Mouse (Mus musculus): Measurements from ENCODE around the gene Olfr243. TPM values are rescaled to one million over a fixed set of nuclear protein-coding genes. Genes with fewer than 3 reads are reported as not detected.
"Not testable (repeated sequence)": the region's sequence is repeated elsewhere in the genome, so short reads cannot be mapped to it uniquely, and the experiment has no call there.

Olfr243 gene
- total RNA-seq (2015) = not detected in 2 replicates
- total RNA-seq (2017) = not detected in 2 replicates

DNA sequence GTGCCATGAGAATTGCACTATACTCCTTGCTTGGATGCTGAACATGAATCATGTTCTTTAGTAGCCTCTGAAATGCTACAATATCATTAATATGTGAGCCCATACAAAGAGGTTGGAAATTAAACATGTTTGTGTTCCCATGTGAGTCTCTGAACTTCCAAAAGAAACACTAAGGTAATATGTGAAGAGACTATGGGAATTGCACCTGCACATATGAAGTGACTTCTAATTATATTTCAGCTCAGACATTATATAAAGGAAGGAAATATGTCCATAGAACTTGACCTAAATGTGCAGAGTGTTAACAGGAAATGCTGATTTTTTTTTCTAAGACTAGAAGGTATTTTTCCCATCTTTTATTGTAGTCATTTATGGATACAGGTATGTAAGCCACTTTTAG, at the start of gene Olfr243:
TSS of gene Olfr243 (plus strand) at position 301 of the 400 bp plus-strand sequence.
- ATAC-seq (replicated peaks; ENCODE audit: poor library complexity) = no peak

DNA sequence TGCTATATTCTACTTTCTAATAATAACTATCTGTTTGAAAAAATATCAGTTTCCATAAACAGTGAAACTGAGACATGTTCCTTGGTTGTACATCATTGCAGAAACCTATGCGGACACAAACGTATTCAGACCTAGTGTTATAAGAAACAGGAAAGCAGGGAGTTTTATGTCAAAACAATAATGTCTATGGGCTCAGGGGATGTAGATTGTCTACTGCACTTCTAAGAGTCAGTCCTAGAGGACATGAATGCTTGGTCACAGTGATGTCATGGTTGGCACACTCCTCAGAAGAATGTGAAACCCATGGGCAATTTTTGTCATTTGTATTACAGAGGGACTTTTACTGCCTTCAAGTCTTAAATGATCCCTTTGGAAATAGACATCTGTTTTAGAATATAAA, 43.4 kb upstream of the Olfr243 start, which contains the start of gene Olfr624:
TSS of gene Olfr624 (minus strand) at position 101 of the 400 bp plus-strand sequence.
- ATAC-seq (replicated peaks; ENCODE audit: poor library complexity) = no peak

DNA sequence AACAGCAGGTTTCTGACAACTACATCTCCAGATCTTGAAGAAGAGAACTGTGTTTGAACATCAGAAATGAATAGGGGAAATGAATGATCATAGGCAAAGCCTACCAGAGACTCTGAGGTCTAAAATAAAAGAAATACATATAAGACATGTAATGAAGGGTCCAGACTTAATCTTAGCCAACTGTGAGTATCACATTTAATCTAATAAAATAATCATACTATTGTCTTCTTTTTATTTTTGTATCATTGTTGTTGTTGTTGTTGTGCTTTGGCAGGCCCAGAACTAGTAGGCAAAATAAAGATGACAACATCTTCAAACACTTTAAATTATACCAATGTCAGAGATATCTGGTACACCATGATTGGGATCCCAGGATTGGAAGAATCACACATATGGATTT, 32.1 kb upstream of the Olfr243 start, which contains the start of gene Olfr625-ps1:
TSS of gene Olfr625-ps1 (plus strand) at position 301 of the 400 bp plus-strand sequence.
- ATAC-seq (replicated peaks; ENCODE audit: poor library complexity) = no peak

- ATAC-seq (replicated peaks; ENCODE audit: poor library complexity) = no peak
Observed at GRCm38 (mm10) chr7:103699469-103699868, 15.0 kb upstream of the Olfr243 start.

GRCm38 (mm10) chr7:103712024-103712423, 2.4 kb upstream of the Olfr243 start:
- ATAC-seq (replicated peaks; ENCODE audit: poor library complexity) = peak; percentile 92

- not testable (repeated sequence) for ATAC-seq (replicated peaks; ENCODE audit: poor library complexity)
Observed at GRCm38 (mm10) chr7:103716398-103716797, 1.9 kb downstream of the Olfr243 start.

DNA sequence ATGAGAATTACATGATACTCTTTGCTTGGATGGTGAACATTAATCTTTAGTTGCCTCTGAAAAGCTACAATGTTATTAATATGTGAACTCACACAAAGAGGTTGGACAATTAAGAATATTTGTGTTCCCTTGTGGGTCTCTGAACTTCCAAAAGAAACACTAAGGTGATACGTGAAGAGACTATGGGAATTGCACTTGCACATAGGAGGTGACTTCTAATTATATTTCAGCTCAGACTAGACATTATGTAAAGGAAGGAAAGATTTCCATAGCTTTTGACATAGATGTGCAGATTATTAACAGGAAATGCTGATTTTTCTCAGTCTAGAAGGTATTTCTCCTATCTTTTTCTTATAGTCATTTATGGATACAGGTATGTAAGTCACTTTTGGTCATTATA, 15.6 kb downstream of the Olfr243 start, which contains the start of gene Olfr628:
TSS of gene Olfr628 (plus strand) at position 301 of the 400 bp plus-strand sequence.
- ATAC-seq (replicated peaks; ENCODE audit: poor library complexity) = no peak

DNA sequence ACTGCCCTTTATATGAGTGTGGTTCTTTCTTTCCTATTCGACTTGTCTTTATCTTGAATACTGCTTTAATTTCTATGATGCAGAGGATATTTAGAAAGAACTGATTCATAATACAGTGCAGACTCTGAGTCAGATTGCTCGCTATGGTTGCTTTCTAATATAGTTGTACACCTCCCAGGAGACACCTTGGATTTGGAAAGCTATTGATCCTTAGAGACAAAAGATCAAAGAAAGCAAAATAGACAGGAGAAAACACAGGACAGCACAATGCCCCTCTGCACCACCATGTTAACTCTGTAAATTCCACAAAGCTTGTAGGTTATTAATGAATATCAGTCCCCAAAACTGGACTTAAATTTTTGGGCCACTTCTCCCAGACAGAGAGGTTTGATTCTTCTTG, 30.4 kb downstream of the Olfr243 start, which contains the start of gene Olfr629:
TSS of gene Olfr629 (minus strand) at position 101 of the 400 bp plus-strand sequence.
- ATAC-seq (replicated peaks; ENCODE audit: poor library complexity) = no peak

GRCm38 (mm10) chr7:103757233-103757632, 42.8 kb downstream of the Olfr243 start, which contains the start of gene Olfr630:
TSS of gene Olfr630 (minus strand) at chr7:103757333.
- no peak for ATAC-seq (replicated peaks; ENCODE audit: poor library complexity)

GRCm38 (mm10) chr7:103762212-103762611, 47.7 kb downstream of the Olfr243 start:
- not testable (repeated sequence) for ATAC-seq (replicated peaks; ENCODE audit: poor library complexity)

GRCm38 (mm10) chr7:103767687-103768086, 53.2 kb downstream of the Olfr243 start:
- ATAC-seq (replicated peaks; ENCODE audit: poor library complexity) = peak; percentile 87

Other genes starting within 250 kb of the Olfr243 start
Only the 30 nearest of the 33 such genes appear.
- gene Olfr609, start 216.6 kb upstream of the Olfr243 start, total RNA-seq (2015) = not detected in 2 replicates
- not detected in 2 replicates for gene Olfr609, start 216.6 kb upstream of the Olfr243 start, total RNA-seq (2017)
- gene Olfr610, start 202.5 kb upstream of the Olfr243 start, total RNA-seq (2015) = not detected in 2 replicates
- gene Olfr610, start 202.5 kb upstream of the Olfr243 start, total RNA-seq (2017) = not detected in 2 replicates
- not detected in 2 replicates for gene Olfr611, start 193.8 kb upstream of the Olfr243 start, total RNA-seq (2015)
- gene Olfr611, start 193.8 kb upstream of the Olfr243 start, total RNA-seq (2017) = not detected in 2 replicates
- not detected in 2 replicates for gene Olfr612, start 172.0 kb upstream of the Olfr243 start, total RNA-seq (2015)
- not detected in 2 replicates for gene Olfr612, start 172.0 kb upstream of the Olfr243 start, total RNA-seq (2017)
- gene Olfr613, start 166.6 kb upstream of the Olfr243 start, total RNA-seq (2015) = not detected in 2 replicates
- not detected in 2 replicates for gene Olfr613, start 166.6 kb upstream of the Olfr243 start, total RNA-seq (2017)
- not detected in 2 replicates for gene Olfr615, start 158.6 kb upstream of the Olfr243 start, total RNA-seq (2015)
- gene Olfr615, start 158.6 kb upstream of the Olfr243 start, total RNA-seq (2017) = not detected in 2 replicates
- not detected in 2 replicates for gene Olfr616, start 145.5 kb upstream of the Olfr243 start, total RNA-seq (2015)
- not detected in 2 replicates for gene Olfr616, start 145.5 kb upstream of the Olfr243 start, total RNA-seq (2017)
- not detected in 2 replicates for gene Olfr617, start 141.6 kb upstream of the Olfr243 start, total RNA-seq (2015)
- not detected in 2 replicates for gene Olfr617, start 141.6 kb upstream of the Olfr243 start, total RNA-seq (2017)
- not detected in 2 replicates for gene Olfr618, start 124.6 kb upstream of the Olfr243 start, total RNA-seq (2015)
- not detected in 2 replicates for gene Olfr618, start 124.6 kb upstream of the Olfr243 start, total RNA-seq (2017)
- not detected in 2 replicates for gene Olfr619, start 114.1 kb upstream of the Olfr243 start, total RNA-seq (2015)
- not detected in 2 replicates for gene Olfr619, start 114.1 kb upstream of the Olfr243 start, total RNA-seq (2017)
- not detected in 2 replicates for gene Olfr620, start 102.1 kb upstream of the Olfr243 start, total RNA-seq (2015)
- not detected in 2 replicates for gene Olfr620, start 102.1 kb upstream of the Olfr243 start, total RNA-seq (2017)
- not detected in 2 replicates for gene Olfr622, start 72.0 kb upstream of the Olfr243 start, total RNA-seq (2015)
- gene Olfr622, start 72.0 kb upstream of the Olfr243 start, total RNA-seq (2017) = not detected in 2 replicates
- gene Olfr623, start 51.0 kb upstream of the Olfr243 start, total RNA-seq (2015) = not detected in 2 replicates
- not detected in 2 replicates for gene Olfr623, start 51.0 kb upstream of the Olfr243 start, total RNA-seq (2017)
- gene Olfr624, start 43.5 kb upstream of the Olfr243 start, total RNA-seq (2015) = 0.02 TPM in 1 of 2 replicates, not detected in the other
- gene Olfr624, start 43.5 kb upstream of the Olfr243 start, total RNA-seq (2017) = 0.12 TPM in 1 of 2 replicates, not detected in the other
- gene Olfr625-ps1, start 32.0 kb upstream of the Olfr243 start, total RNA-seq (2015) = not detected in 2 replicates
- gene Olfr625-ps1, start 32.0 kb upstream of the Olfr243 start, total RNA-seq (2017) = not detected in 2 replicates
- gene Olfr628, start 15.7 kb downstream of the Olfr243 start, total RNA-seq (2015) = not detected in 2 replicates
- gene Olfr628, start 15.7 kb downstream of the Olfr243 start, total RNA-seq (2017) = not detected in 2 replicates
- gene Olfr629, start 30.3 kb downstream of the Olfr243 start, total RNA-seq (2015) = not detected in 2 replicates
- not detected in 2 replicates for gene Olfr629, start 30.3 kb downstream of the Olfr243 start, total RNA-seq (2017)
- gene Olfr630, start 42.7 kb downstream of the Olfr243 start, total RNA-seq (2015) = not detected in 2 replicates
- not detected in 2 replicates for gene Olfr630, start 42.7 kb downstream of the Olfr243 start, total RNA-seq (2017)
- not detected in 2 replicates for gene Olfr69, start 56.9 kb downstream of the Olfr243 start, total RNA-seq (2015)
- gene Olfr69, start 56.9 kb downstream of the Olfr243 start, total RNA-seq (2017) = not detected in 2 replicates
- gene Olfr68, start 65.0 kb downstream of the Olfr243 start, total RNA-seq (2015) = not detected in 2 replicates
- not detected in 2 replicates for gene Olfr68, start 65.0 kb downstream of the Olfr243 start, total RNA-seq (2017)
- gene Olfr67, start 77.2 kb downstream of the Olfr243 start, total RNA-seq (2015) = not detected in 2 replicates
- not detected in 2 replicates for gene Olfr67, start 77.2 kb downstream of the Olfr243 start, total RNA-seq (2017)
- 16.9 and 36.5 TPM in 2 replicates for gene Hbb-bt, start 99.3 kb downstream of the Olfr243 start, total RNA-seq (2015)
- gene Hbb-bt, start 99.3 kb downstream of the Olfr243 start, total RNA-seq (2017) = 0.71 and 3.5 TPM in 2 replicates
- gene Hbb-bs, start 113.4 kb downstream of the Olfr243 start, total RNA-seq (2015) = 25.1 and 66.9 TPM in 2 replicates
- 7.5 and 24.0 TPM in 2 replicates for gene Hbb-bs, start 113.4 kb downstream of the Olfr243 start, total RNA-seq (2017)
- gene Hbb-bh2, start 125.8 kb downstream of the Olfr243 start, total RNA-seq (2015) = not detected in 2 replicates
- gene Hbb-bh2, start 125.8 kb downstream of the Olfr243 start, total RNA-seq (2017) = not detected in 2 replicates
- not detected in 2 replicates for gene Hbb-bh1, start 128.5 kb downstream of the Olfr243 start, total RNA-seq (2015)
- gene Hbb-bh1, start 128.5 kb downstream of the Olfr243 start, total RNA-seq (2017) = not detected in 2 replicates
- not detected in 2 replicates for gene Hbb-y, start 138.5 kb downstream of the Olfr243 start, total RNA-seq (2015)
- not detected in 2 replicates for gene Hbb-y, start 138.5 kb downstream of the Olfr243 start, total RNA-seq (2017)
- gene Olfr66, start 171.6 kb downstream of the Olfr243 start, total RNA-seq (2015) = not detected in 2 replicates
- gene Olfr66, start 171.6 kb downstream of the Olfr243 start, total RNA-seq (2017) = not detected in 2 replicates
- not detected in 2 replicates for gene Olfr64, start 179.8 kb downstream of the Olfr243 start, total RNA-seq (2015)
- gene Olfr64, start 179.8 kb downstream of the Olfr243 start, total RNA-seq (2017) = not detected in 2 replicates
- not detected in 2 replicates for gene Olfr65, start 188.8 kb downstream of the Olfr243 start, total RNA-seq (2015)
- not detected in 2 replicates for gene Olfr65, start 188.8 kb downstream of the Olfr243 start, total RNA-seq (2017)
- gene Olfr631, start 214.2 kb downstream of the Olfr243 start, total RNA-seq (2015) = not detected in 2 replicates
- not detected in 2 replicates for gene Olfr631, start 214.2 kb downstream of the Olfr243 start, total RNA-seq (2017)